Mouse (Mus musculus): Measurements from ENCODE around the gene Lmntd1. TPM values are rescaled to one million over a fixed set of nuclear protein-coding genes. Genes with fewer than 3 reads are reported as not detected.

Gene Lmntd1
- total RNA-seq, 2 experiments from 2014 or later: 0.97 to 1.5 TPM

GRCm38 (mm10) chr6:145605203-145605602, 8.9 kb downstream of the Lmntd1 start:
- no peak for DNase-seq (ENCODE audit: low spot score in 2 of 2)

DNA sequence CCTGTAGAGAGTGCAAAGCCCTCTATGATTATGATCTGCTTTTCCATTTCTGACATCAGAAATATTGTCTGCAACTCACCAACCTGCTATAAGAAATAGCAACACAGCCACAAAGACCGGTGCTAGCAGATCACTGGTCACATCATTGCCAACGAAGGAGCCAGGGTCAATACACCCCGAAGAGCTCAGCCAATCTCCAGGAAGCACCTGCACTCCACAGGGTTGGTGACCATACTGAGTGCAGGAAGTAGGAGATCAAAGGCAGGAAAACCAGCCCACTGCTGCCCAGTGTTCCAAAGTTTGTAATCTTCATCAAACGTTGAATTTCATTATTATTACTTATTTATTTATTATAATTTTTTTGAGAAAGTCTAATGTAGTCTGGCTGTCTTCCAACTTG, 9.5 kb downstream of the Lmntd1 start:
- no peak for DNase-seq (ENCODE audit: low spot score in 2 of 2)

DNA sequence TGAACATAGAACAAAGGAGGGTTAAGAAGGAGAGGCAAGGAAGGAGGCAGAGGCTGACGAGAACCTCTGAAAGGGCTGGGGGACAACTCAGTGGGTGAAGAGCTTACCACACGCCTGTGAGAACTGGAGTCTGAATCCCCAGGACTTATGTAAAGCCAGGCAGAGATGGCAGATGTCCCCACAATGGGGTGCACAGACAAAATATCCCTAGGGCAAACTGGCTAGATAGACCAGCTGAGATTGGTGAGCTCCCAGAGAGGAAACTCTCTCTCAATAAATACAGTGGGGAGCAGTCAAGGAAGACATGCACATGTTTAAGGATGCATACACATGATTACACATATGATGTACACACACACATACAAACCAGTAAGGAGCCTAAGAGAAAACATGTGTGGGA, 10.0 kb downstream of the Lmntd1 start:
- DNase-seq (ENCODE audit: low spot score in 2 of 2): no peak

DNA sequence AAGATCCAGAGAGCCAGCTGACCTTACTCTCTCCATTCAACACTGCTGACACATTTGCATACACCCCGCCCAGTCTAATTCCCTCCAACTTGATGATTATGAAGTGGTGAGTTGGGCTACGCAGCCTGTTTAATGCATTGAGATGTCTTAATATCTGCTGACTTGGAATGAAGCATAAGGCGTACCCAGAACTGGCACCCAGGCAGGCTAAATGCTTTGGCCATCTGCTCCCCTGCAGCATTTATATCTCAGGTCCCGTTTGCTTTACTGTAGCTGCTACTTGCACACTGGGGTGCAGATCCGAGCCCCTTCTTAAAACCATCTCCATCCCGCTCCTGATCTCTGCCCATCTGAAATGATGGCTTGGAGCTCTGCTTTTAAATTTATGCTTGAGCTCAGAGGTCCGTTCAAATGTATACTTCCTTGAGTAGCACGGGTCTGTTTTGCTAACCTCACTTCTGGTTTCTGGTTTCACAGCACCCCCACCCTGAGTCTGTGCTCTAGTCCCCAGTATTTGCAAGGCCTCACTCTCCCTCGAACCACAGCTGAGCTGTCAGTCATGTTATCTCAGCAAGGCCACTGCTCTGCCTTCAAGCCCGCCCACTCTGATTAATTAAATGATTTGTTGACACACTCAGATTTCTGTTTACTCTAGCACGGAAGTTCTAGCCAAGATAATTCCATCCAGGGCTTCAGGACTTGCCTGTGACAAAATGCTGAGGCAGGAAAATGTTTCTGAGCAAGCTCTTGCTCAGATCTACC, 15.1 kb downstream of the Lmntd1 start:
- DNase-seq (ENCODE audit: low spot score in 2 of 2): peak in 1 of 2 experiments; percentile 55

GRCm38 (mm10) chr6:145595905-145596304, 18.2 kb downstream of the Lmntd1 start:
- no peak for DNase-seq (ENCODE audit: low spot score in 2 of 2)

DNA sequence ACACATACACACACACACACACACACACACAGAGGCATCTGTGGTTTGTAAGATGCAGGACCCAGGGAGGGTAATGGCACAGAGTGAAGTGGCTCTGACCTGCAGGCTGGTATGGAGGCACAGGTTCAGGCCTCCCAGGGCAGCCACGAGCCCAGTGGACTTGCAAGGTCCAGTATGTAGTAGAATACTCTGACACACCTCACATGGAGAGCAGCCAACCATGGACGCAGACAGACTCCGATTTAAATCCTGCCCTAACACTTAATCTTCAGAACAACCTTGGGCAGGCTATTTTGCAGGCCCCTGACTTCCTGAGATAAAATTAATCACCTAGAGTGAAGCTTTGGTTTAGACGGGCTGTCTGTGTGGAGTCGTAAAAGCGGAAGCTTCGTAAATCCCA, 20.1 kb downstream of the Lmntd1 start:
- no peak for DNase-seq (ENCODE audit: low spot score in 2 of 2)

DNA sequence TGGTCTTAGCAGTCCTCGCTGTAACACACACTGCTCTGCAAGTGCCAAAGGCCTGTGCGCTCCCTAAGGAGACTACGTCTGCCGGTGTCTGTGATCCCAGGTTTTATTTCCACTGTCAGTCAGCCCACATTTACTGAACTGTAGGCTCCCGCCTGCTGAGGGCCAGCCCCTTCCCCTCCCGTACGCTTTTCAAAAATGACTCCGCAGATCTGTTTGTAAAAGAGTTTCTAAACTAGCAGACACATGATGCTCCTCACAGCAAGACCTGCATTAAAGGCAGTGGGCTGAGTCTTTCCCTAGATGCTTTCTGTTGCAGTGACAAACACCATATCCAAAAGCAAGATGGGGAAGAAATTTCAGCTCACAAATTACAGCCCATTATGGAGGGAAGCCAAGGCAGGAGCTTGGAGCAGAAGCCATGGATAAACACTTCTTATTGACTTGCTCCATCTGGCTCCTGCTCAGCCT, 21.6 kb downstream of the Lmntd1 start:
- DNase-seq (ENCODE audit: low spot score in 2 of 2): no peak

DNA sequence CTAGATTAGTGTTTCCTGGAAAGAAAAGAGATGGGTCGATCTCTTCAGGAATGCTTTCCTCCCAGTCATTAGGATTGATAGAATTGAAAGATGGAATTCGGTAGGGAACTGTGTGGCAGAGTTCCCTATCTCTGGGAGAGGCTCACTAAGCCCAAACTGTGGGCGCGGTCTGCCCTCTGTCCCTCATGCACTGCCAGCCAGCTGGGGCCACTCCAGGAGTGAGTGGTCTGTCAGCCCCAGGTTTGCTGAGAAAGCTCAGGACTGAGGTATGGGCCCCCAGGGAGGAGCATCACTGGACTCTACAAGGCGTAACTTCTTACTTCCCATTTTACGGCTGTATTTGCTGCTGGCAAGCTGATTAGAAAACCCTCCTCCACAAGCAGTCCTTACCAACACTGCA, 22.1 kb downstream of the Lmntd1 start:
- no peak for DNase-seq (ENCODE audit: low spot score in 2 of 2)

GRCm38 (mm10) chr6:145591578-145591977, 22.5 kb downstream of the Lmntd1 start:
- no peak for DNase-seq (ENCODE audit: low spot score in 2 of 2)

- peak in 1 of 2 experiments; percentile 15 for DNase-seq (ENCODE audit: low spot score in 2 of 2)
Measured at GRCm38 (mm10) chr6:145590501-145591293, 23.4 kb downstream of the Lmntd1 start.

DNA sequence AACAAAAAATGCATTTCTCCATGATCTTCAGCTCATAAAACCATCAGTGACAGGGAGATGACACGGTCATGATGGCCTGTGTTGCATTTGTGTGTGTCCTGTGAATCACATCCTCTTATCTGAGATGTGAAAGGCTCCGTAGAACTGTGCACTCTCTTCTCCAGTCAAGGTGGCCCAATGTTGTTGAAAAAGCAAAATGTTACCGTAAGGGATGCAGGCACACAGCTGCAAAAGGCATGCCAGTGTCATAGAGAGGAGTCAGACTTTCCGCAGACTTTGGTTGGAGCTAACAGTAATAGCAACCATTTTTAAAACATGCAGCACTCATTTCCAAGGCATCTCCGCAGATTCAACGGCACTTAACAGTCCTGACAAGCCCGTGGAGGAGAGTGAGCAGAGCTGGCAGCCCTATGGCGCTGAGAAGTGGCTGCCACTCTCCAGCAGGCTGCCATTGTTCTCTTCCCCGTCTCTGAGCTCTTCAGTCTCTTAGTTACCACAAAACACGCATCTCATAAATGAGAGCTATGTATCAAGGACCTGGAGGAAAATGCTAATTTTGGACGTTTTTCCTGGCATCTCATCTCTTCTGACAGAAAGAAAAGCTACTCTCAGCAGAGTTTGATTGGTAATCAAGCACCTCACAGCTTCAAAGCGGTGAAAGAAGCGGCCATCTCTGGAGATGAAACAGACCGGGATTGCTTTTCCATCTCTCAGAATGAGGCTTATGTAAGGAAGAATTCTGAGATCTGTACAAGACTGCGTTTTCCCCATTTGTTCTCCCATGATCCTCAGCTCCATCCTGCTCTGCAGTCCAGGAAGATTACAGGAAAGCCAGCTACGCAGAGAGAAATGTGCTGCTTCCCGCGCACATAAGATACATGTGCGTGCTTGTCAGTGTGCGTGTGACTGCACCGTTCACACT, 28.8 kb downstream of the Lmntd1 start:
- peak; percentile 7 to 24 for DNase-seq (ENCODE audit: low spot score in 2 of 2)

DNA sequence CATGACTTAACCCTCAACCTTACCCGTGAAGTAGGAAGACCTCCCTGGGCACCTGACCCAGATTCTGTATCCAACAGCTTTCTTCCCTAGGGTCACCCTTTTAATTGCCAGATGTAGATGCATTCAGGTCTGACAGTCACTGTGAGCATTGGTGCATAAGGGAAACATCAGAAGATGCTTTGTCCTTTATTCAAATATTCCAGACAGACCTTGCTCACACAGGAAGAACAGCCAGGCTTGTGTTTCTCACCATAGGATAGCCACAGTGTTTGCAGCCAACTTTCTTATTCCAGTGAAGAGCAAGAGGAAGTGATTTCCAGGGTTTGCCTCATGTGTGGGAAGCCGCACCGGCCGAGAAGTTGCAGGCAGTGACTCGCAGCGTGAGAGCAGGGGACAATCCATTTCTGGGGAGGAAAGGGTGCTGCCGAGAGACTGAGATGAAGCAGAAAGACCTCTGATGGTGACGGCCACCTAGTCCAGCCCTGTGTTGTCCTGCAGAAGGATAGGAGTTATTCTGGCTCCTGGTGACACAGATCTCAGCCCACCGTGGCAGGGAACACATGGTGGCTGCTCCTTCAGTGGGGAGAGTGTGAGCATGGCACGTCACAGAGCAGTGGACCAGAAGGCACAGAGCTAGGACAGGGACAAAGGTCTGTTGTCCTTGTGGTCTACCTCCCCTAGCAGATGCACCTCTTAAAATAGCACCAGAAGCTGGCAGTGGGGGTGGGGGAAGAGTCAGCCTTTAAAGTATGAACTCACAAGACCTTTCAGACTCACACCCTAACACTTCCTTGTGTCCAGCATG, 32.6 kb downstream of the Lmntd1 start:
- DNase-seq (ENCODE audit: low spot score in 2 of 2): no peak

- DNase-seq (ENCODE audit: low spot score in 2 of 2): no peak
Measured at GRCm38 (mm10) chr6:145579761-145580160, 34.4 kb downstream of the Lmntd1 start.

GRCm38 (mm10) chr6:145578457-145579185, 35.5 kb downstream of the Lmntd1 start:
- DNase-seq (ENCODE audit: low spot score in 2 of 2): no peak

DNA sequence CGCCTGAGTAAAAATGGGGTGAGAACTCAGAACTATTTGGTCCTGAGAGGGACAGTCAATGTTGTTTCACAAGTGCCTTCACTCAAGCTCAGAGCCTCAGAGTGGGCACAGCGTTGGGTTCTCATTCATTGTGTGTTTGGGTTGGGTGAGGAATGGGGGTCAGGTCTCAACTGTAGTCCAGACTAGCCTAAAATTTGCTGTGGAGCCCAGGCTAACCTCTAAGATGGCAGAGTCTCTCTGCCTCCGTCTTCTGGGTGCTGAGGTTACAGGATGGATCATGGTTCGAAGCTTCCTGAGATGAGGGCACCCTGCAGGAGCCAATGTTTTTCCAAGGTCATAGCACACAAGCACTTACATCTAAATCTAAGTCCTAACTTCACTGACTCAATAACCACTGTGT, 37.4 kb downstream of the Lmntd1 start:
- no peak for DNase-seq (ENCODE audit: low spot score in 2 of 2)

DNA sequence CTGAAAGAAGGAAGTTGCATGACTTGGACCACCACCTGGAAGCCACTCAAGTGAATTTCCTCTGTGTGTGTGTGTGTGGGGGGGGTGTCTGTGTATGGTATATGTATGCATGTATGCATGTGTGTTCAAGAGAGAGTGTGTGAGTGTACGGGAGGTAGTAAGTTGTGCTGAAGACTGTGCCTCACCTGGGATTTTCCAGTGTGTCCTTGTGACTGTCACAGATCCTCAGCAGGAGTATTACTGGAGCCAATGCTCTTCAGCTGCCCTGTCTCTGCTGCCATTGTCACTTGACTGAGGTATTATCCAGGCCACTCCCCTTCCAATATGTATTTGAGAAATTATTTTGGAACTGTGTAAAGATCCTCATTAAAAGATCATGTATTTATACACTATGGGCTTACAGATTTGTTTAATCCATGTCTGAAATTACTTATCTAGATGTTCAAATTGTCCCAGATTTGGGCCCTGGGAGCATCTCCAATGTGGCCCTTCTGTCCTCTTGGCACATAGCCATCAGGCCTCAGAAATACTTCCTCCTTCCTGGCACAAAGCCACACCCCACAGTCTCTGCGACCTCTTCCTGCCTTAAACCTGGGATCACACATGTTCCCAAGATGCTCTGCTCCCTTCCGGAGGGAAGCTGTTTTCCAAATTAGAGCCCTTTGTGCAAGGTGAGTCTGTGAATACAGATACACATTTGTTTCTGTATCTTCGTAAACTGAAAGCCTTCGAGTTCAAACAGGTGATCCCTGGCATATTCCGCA, 40.7 kb downstream of the Lmntd1 start:
- no peak for DNase-seq (ENCODE audit: low spot score in 2 of 2)

- DNase-seq (ENCODE audit: low spot score in 2 of 2): no peak
Measured at GRCm38 (mm10) chr6:145568701-145569100, 45.4 kb downstream of the Lmntd1 start.

GRCm38 (mm10) chr6:145567832-145568231, 46.3 kb downstream of the Lmntd1 start:
- no peak for DNase-seq (ENCODE audit: low spot score in 2 of 2)

DNA sequence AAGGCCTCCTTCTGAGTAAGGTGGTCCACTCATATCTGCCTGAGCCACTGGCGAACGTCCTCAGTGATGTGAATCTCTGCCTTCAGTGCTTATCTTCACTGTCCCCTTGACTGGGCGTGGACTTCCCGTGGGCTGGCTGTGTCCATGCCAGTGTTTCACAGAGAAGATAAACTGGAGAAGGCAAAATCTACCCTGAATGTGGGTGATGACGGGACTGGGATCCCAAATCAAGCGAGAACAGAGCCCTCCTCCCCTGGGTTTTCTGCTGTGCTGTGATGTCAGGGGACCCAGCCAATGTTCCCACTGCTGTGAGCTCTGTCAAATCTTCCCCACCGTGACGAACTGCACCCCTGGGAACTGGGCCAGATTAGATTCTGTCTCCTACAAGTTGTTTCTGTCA, 46.8 kb downstream of the Lmntd1 start:
- no peak for DNase-seq (ENCODE audit: low spot score in 2 of 2)

All from layer of hippocampus, adult 18-20 months (tissue).